ENCODE assay signal across 23 mouse cellular contexts in the genomic region with DNA sequence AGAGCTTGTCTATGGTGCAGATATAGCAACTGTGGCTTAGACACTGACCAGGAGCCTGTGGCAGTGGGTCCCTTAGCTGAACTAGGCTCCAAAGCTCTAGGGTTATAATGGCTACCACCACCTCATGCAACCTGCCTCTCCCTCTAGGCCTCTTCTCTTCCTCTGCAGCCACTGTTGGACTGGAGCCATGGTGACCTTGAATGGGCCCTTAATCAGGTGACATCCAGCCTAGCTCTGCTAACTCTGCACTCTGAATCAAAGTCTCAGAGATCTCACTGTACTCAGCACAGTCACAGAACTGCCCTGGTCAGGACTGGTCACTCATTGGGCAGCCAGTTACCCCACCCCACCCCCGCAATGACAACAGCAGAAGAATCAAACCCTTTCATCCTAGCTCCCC. TPM values are rescaled to one million over a fixed set of nuclear protein-coding genes. Genes with fewer than 3 reads are reported as not detected.
DNase-seq lines count a peak whose midpoint lies in the region; ATAC-seq and TF ChIP-seq lines count a peak whose summit lies in the region.
"Had no signal": no experiment of that assay in that cellular context is flagged by ENCODE, and none has a peak within 500 bp of the region (broad histone marks: within the 10 kb centered on the region; RNA-seq: fewer than 3 reads in every experiment).

No protein-coding gene starts in this region.

- no peak overlapping the region for H3K4me3 ChIP-seq in heart, embryonic 10.5 days
- H3K4me3 ChIP-seq in kidney, adult 2 months (ENCODE audit: insufficient read depth, low read depth, low read length), result no peak overlapping the region
- H3K4me3 ChIP-seq in kidney, embryonic 16.5 days (ENCODE audit: low read length), result no peak overlapping the region
- H3K4me3 ChIP-seq: forebrain, embryonic 12.5 days; hindbrain, embryonic 12.5 days; limb, embryonic 12.5 days; liver, embryonic 15.5 days; megakaryocyte, embryonic 14.5 days; myocyte had no signal

- TF ChIP-seq CTCF in kidney, adult 2 months (conservative IDR thresholded peaks at IDR 0.05; ENCODE audit: insufficient read depth, insufficient read length, low read depth, low read length), result no peak

- peak; percentile 26 to 52 for DNase-seq in heart, adult 18-20 months
- no peak for DNase-seq in heart, embryonic 10.5 days (ENCODE audit: low spot score)
- peak; percentile 53 for DNase-seq in kidney, adult 2 months
- DNase-seq in adrenal gland, postnatal 25 days, result peak; percentile 39
- DNase-seq in kidney, postnatal 10 days, result peak; percentile 43
- DNase-seq in layer of hippocampus, adult 18-20 months (ENCODE audit: low spot score in 2 of 2), result no peak
- DNase-seq: B cell, adult 2 months; cerebellum, adult 8-10 months; gastrocnemius, postnatal 14 days; midbrain, embryonic 14.5 days; spleen, adult 18-20 months; thymus, postnatal 4 days had no signal

- no peak overlapping the region for H3K4me2 ChIP-seq in kidney, embryonic 16.5 days (replicated peaks; ENCODE audit: low read depth, low read length)
- H3K4me2 ChIP-seq: forebrain, embryonic 12.5 days; hindbrain, embryonic 12.5 days; limb, embryonic 12.5 days; liver, embryonic 15.5 days had no signal

- H3K27me3 ChIP-seq in heart, embryonic 10.5 days (ENCODE audit: insufficient read depth, poor library complexity, severe bottlenecking), result peaks cover 69% of the 10 kb centered on the region
- H3K27me3 ChIP-seq in kidney, adult 2 months (replicated peaks; ENCODE audit: control insufficient read depth, insufficient read depth, low read length), result no peaks in the 10 kb centered on the region
- H3K27me3 ChIP-seq in kidney, embryonic 16.5 days (ENCODE audit: insufficient read depth, low read length), result no peaks in the 10 kb centered on the region
- H3K27me3 ChIP-seq: forebrain, embryonic 12.5 days; hindbrain, embryonic 12.5 days; limb, embryonic 12.5 days; liver, embryonic 15.5 days had no signal

- H3K4me1 ChIP-seq in heart, embryonic 10.5 days, result 0 out of 2 replicates have a peak, but pooled peaks cover 10% of the 10 kb centered on the region
- no peaks in the 10 kb centered on the region for H3K4me1 ChIP-seq in kidney, adult 2 months (ENCODE audit: control insufficient read depth, insufficient read depth, low read length)
- H3K4me1 ChIP-seq in kidney, embryonic 16.5 days (ENCODE audit: insufficient read depth, low read length), result peaks cover 11% of the 10 kb centered on the region; the same call in 1 of the 2 replicates
- H3K4me1 ChIP-seq: forebrain, embryonic 12.5 days; liver, embryonic 15.5 days; megakaryocyte, embryonic 14.5 days had no signal

- no peak overlapping the region for H3K9ac ChIP-seq in kidney, embryonic 16.5 days (replicated peaks; ENCODE audit: low read length)
- H3K9ac ChIP-seq: forebrain, embryonic 12.5 days; hindbrain, embryonic 12.5 days; limb, embryonic 12.5 days; liver, embryonic 15.5 days had no signal

- no peaks in the 10 kb centered on the region for H3K36me3 ChIP-seq in heart, embryonic 10.5 days
- no peaks in the 10 kb centered on the region for H3K36me3 ChIP-seq in kidney, adult 2 months (ENCODE audit: control insufficient read depth, insufficient read depth, low read length)
- no peaks in the 10 kb centered on the region for H3K36me3 ChIP-seq in kidney, embryonic 16.5 days (ENCODE audit: insufficient read depth, low read length)
- H3K36me3 ChIP-seq: hindbrain, embryonic 12.5 days; limb, embryonic 12.5 days; liver, embryonic 15.5 days had no signal

- no peak for ATAC-seq in kidney, embryonic 16.5 days (ENCODE audit: low FRiP score, low TSS enrichment)
- no peak for ATAC-seq in activated CD4-positive, CD25-positive, alpha-beta regulatory T cell, adult 4 months
- ATAC-seq: lung, postnatal 0 days had no signal

- no peak for TF ChIP-seq POLR2A in kidney, adult 2 months (IDR thresholded peaks at IDR 0.05; ENCODE audit: low read depth, low read length)

- no peaks in the 10 kb centered on the region for H3K9me3 ChIP-seq in heart, embryonic 10.5 days
- H3K9me3 ChIP-seq in kidney, embryonic 16.5 days (ENCODE audit: low read length), result no peaks in the 10 kb centered on the region
- H3K9me3 ChIP-seq: forebrain, embryonic 12.5 days; hindbrain, embryonic 12.5 days; limb, embryonic 12.5 days; liver, embryonic 15.5 days; megakaryocyte, embryonic 14.5 days had no signal

- 89% methylated on average over 1 of the region's 1 CpGs for WGBS in heart, embryonic 10.5 days
- 72% methylated on average over 1 of the region's 1 CpGs for WGBS in kidney, adult 2 months
- 92% methylated on average over 1 of the region's 1 CpGs for WGBS in kidney, embryonic 16.5 days

- no peak overlapping the region for H3K27ac ChIP-seq in heart, embryonic 10.5 days
- H3K27ac ChIP-seq in kidney, adult 2 months (ENCODE audit: insufficient read depth, low read depth, low read length), result no peak overlapping the region
- H3K27ac ChIP-seq in kidney, embryonic 16.5 days (ENCODE audit: low read length), result no peak overlapping the region
- H3K27ac ChIP-seq: forebrain, embryonic 12.5 days; hindbrain, embryonic 12.5 days; limb, embryonic 12.5 days; liver, embryonic 15.5 days had no signal

RNA-seq across cellular contexts. Expression of a gene that starts 44.4 kb away (rescaled TPM):
- total RNA-seq in heart, adult 18-20 months (2021), result not detected
- polyA plus RNA-seq in heart, embryonic 10.5 days (2016; fragmentation: Nextera tagmentation; extraction: Ambion mirVana), result 0.39 and 0.70 TPM in 2 replicates
- 0.03 and 0.05 TPM in 2 replicates for polyA plus RNA-seq in kidney, adult 2 months (2012; rRNA removed)
- polyA plus RNA-seq in kidney, embryonic 16.5 days (2015; fragmentation: Nextera tagmentation; extraction: Ambion mirVana), result 0.14 and 0.44 TPM in 2 replicates
- total RNA-seq in adrenal gland, postnatal 25 days (2021), result not detected in 2 replicates
- total RNA-seq in layer of hippocampus, adult 18-20 months (2021), result 10 to 100 TPM; 18.8 to 27.8 TPM
- polyA plus RNA-seq in activated CD4-positive, CD25-positive, alpha-beta regulatory T cell, adult 4 months (2017; shearing (Covaris generic)), result not detected
- total RNA-seq: gastrocnemius, postnatal 14 days had no signal
- polyA plus RNA-seq: large intestine, adult 2 months; liver, embryonic 15.5 days; myocyte; stomach, embryonic 14.5 days had no signal

Comparison
In these comparisons a context has a peak if more than half of its experiments do, and no peak if none do; other contexts are left out.
1. DNase-seq: peak in heart, adult 18-20 months (2 of 2), kidney, adult 2 months (single experiment), adrenal gland, postnatal 25 days (single experiment) and kidney, postnatal 10 days (single experiment); none in heart, embryonic 10.5 days (single experiment) and layer of hippocampus, adult 18-20 months (0 of 2).